ENCODE assay signal across 25 mouse cellular contexts in genomic region chr5:143561009-143561408, GRCm38 (mm10). TPM values are rescaled to one million over a fixed set of nuclear protein-coding genes. Genes with fewer than 3 reads are reported as not detected.
DNase-seq lines count a peak whose midpoint lies in the region; ATAC-seq and TF ChIP-seq lines count a peak whose summit lies in the region.
"Had no signal": no experiment of that assay in that cellular context is flagged by ENCODE, and none has a peak within 500 bp of the region (broad histone marks: within the 10 kb centered on the region; RNA-seq: fewer than 3 reads in every experiment).

No protein-coding gene starts in this region.

- H3K4me1 ChIP-seq in heart, embryonic 15.5 days (replicated peaks), result peaks cover 37% of the 10 kb centered on the region
- H3K4me1 ChIP-seq in liver, embryonic 13.5 days (replicated peaks), result peaks cover 74% of the 10 kb centered on the region
- H3K4me1 ChIP-seq: embryonic facial prominence, embryonic 13.5 days; stomach, embryonic 15.5 days had no signal

- no peak for DNase-seq in gastrocnemius, adult 2 months
- DNase-seq in gastrocnemius, adult 8-10 months (ENCODE audit: low spot score in 2 of 2), result no peak
- no peak for DNase-seq in heart, adult 18-20 months
- DNase-seq in liver, embryonic 13.5 days, result no peak
- no peak for DNase-seq in liver
- no peak for DNase-seq in spleen, postnatal 10 days (ENCODE audit: low spot score in 2 of 2)
- DNase-seq in left cerebral cortex, adult 11 months (ENCODE audit: low spot score), result no peak
- DNase-seq: cerebellum, postnatal 10 days; kidney, adult 11 months; left cerebral cortex, postnatal 4 days; lung, postnatal 14 days; midbrain, embryonic 14.5 days; spleen, adult 18-20 months; thymus, adult 18-20 months; thymus, postnatal 4 days had no signal

- intact Hi-C loops in gastrocnemius, adult 2 months (cut with DNase I), result no loop called here

- TF ChIP-seq CTCF in gastrocnemius, adult 2 months (IDR thresholded peaks at IDR 0.05), result no peak

- H3K9me3 ChIP-seq in heart, embryonic 15.5 days (replicated peaks), result no peaks in the 10 kb centered on the region
- no peaks in the 10 kb centered on the region for H3K9me3 ChIP-seq in liver, embryonic 13.5 days (replicated peaks)
- H3K9me3 ChIP-seq: embryonic facial prominence, embryonic 13.5 days; forebrain, embryonic 10.5 days; neural tube, embryonic 15.5 days; stomach, embryonic 15.5 days had no signal

- no peak for ATAC-seq in heart, embryonic 15.5 days (replicated peaks; ENCODE audit: insufficient number of reproducible peaks, insufficient read depth, low FRiP score, low read depth)
- ATAC-seq in liver, embryonic 13.5 days (ENCODE audit: low read depth), result peak; percentile 34
- ATAC-seq: activated CD4-positive, CD25-positive, alpha-beta regulatory T cell, adult 4 months; CD4-positive, CD25-positive, alpha-beta regulatory T cell, adult 4 months; hindbrain, embryonic 16.5 days had no signal

- no peak overlapping the region; the same call in 1 of the 2 replicates for H3K4me2 ChIP-seq in heart, embryonic 15.5 days
- peak overlapping the region; percentile 63 for H3K4me2 ChIP-seq in liver, embryonic 13.5 days
- H3K4me2 ChIP-seq: embryonic facial prominence, embryonic 13.5 days; neural tube, embryonic 15.5 days; stomach, embryonic 15.5 days had no signal

- H3K27ac ChIP-seq in gastrocnemius, adult 2 months, result peak overlapping the region; percentile 87
- peak overlapping the region; percentile 77 for H3K27ac ChIP-seq in heart, embryonic 15.5 days
- H3K27ac ChIP-seq in liver, embryonic 13.5 days, result peak overlapping the region; percentile 97
- H3K27ac ChIP-seq: embryonic facial prominence, embryonic 13.5 days; forebrain, embryonic 10.5 days; kidney, postnatal 0 days; neural tube, embryonic 15.5 days; stomach, embryonic 15.5 days had no signal

- no peak overlapping the region for H3K9ac ChIP-seq in heart, embryonic 15.5 days
- peak overlapping the region; percentile 64 for H3K9ac ChIP-seq in liver, embryonic 13.5 days
- H3K9ac ChIP-seq: embryonic facial prominence, embryonic 13.5 days; neural tube, embryonic 15.5 days; stomach, embryonic 15.5 days had no signal

- H3K36me3 ChIP-seq in heart, embryonic 15.5 days, result no peaks in the 10 kb centered on the region
- peaks cover 12% of the 10 kb centered on the region for H3K36me3 ChIP-seq in liver, embryonic 13.5 days
- H3K36me3 ChIP-seq: stomach, embryonic 15.5 days had no signal

- H3K27me3 ChIP-seq in heart, embryonic 15.5 days, result no peaks in the 10 kb centered on the region
- no peaks in the 10 kb centered on the region for H3K27me3 ChIP-seq in liver, embryonic 13.5 days
- H3K27me3 ChIP-seq: embryonic facial prominence, embryonic 13.5 days; neural tube, embryonic 15.5 days; Patski; stomach, embryonic 15.5 days had no signal

- no peak overlapping the region for H3K4me3 ChIP-seq in gastrocnemius, adult 2 months
- no peak overlapping the region for H3K4me3 ChIP-seq in heart, embryonic 15.5 days
- H3K4me3 ChIP-seq in liver, embryonic 13.5 days (replicated peaks), result no peak overlapping the region
- H3K4me3 ChIP-seq: embryonic facial prominence, embryonic 13.5 days; forebrain, embryonic 10.5 days; neural tube, embryonic 15.5 days; stomach, embryonic 15.5 days had no signal

- 86% methylated on average over 4 of the region's 4 CpGs for WGBS in heart, embryonic 15.5 days
- 93% methylated on average over 4 of the region's 4 CpGs for WGBS in liver, embryonic 13.5 days (ENCODE audit: insufficient replicate concordance)

RNA-seq across cellular contexts. Expression of gene Rac1, which starts 33.2 kb away (rescaled TPM):
- total RNA-seq in gastrocnemius, adult 2 months (2021), result 100 to 1,000 TPM; 211 to 236 TPM
- total RNA-seq in gastrocnemius, adult 8-10 months (2022), result 100 to 1,000 TPM; 211 to 247 (median 228) TPM
- 322 and 367 TPM in 2 replicates for polyA plus RNA-seq in heart, embryonic 15.5 days (2015; fragmentation: Nextera tagmentation; extraction: Ambion mirVana)
- 100 to 1,000 TPM; 228 to 240 TPM for total RNA-seq in heart, adult 18-20 months (2021)
- 178 and 188 TPM in 2 replicates for polyA plus RNA-seq in liver, embryonic 13.5 days (2015; fragmentation: Nextera tagmentation; extraction: Ambion mirVana)
